Mouse (Mus musculus) limb, embryonic 11.5 days (tissue): ENCODE results near the gene Ppp4r3a. TPM values are rescaled to one million over a fixed set of nuclear protein-coding genes. Genes with fewer than 3 reads are reported as not detected.

Source experiments
- ATAC-seq: fragments of 200-750 bp; cut with Nextera tagmentation; 2 replicates; pipeline ENCODE4 v1.8.0; 2017; ENCODE audit warnings: low read depth; ENCODE audit not compliant: insufficient number of reproducible peaks, low FRiP score, low TSS enrichment
- DNase-seq: peaks from one replicate; pipeline ENCODE4 v3.0.0-alpha.2; 2015; ENCODE audit warnings: low spot score
- H3K27ac ChIP-seq: fragments of 300-500 bp; sonication (generic); replicated peaks from 2 replicates; pipeline ENCODE4 v1.5.1; 2014; ENCODE audit warnings: low read depth, mild to moderate bottlenecking, low read length
- H3K27me3 ChIP-seq: fragments of 300-500 bp; sonication (generic); 2 replicates; pipeline ENCODE4 v1.6.1; 2014; ENCODE audit warnings: mild to moderate bottlenecking, low read length, mixed read lengths; ENCODE audit not compliant: control insufficient read depth, insufficient read depth
- H3K36me3 ChIP-seq: fragments of 300-500 bp; sonication (generic); 2 replicates; pipeline ENCODE4 v1.6.1; 2014; ENCODE audit warnings: mild to moderate bottlenecking, low read length, moderate library complexity, mixed read lengths; ENCODE audit not compliant: control insufficient read depth, insufficient read depth
- H3K4me1 ChIP-seq: fragments of 300-500 bp; sonication (generic); 2 replicates; pipeline ENCODE4 v1.6.1; 2014; ENCODE audit warnings: low read length, mixed read lengths; ENCODE audit not compliant: control insufficient read depth, insufficient read depth
- H3K4me2 ChIP-seq: fragments of 300-500 bp; sonication (generic); 2 replicates; pipeline ENCODE4 v1.6.1; 2014; ENCODE audit warnings: low read depth, mild to moderate bottlenecking, moderate library complexity; ENCODE audit not compliant: severe bottlenecking
- H3K4me3 ChIP-seq: fragments of 300-500 bp; sonication (generic); 2 replicates; pipeline ENCODE4 v1.5.1; 2014; ENCODE audit warnings: low read depth, low read length
- H3K9ac ChIP-seq: fragments of 300-500 bp; sonication (generic); 2 replicates; pipeline ENCODE4 v1.6.1; 2014; ENCODE audit warnings: mild to moderate bottlenecking, low read length
- H3K9me3 ChIP-seq: fragments of 300-500 bp; sonication (generic); 2 replicates; pipeline ENCODE4 v1.6.1; 2016; ENCODE audit warnings: low read length; ENCODE audit not compliant: control insufficient read depth
- WGBS: fragments of 180-500 bp; shearing (Covaris S2); extraction: QIAGEN DNeasy Blood & Tissue Kit; methylation state at CpG from one replicate; pipeline ENCODE4 v1.1.7; 2014; 5-methylcytosine and 5-hydroxymethylcytosine counted together
- polyA plus RNA-seq: library from polyadenylated mRNA; unstranded; fragments of >200 nt; fragmentation: Nextera tagmentation; extraction: Ambion mirVana; gene quantifications from 2 replicates; pipeline ENCODE4 v1.2.1, GENCODE M21; 2014

The Ppp4r3a gene
- polyA plus RNA-seq, 1 experiment from 2014 or later = 60.9 TPM

GRCm38 (mm10) chr12:101026518-101026917, 57.0 kb downstream of the Ppp4r3a start:
- H3K27me3 ChIP-seq = peaks cover 18% of the 10 kb centered on the region
- peaks cover 12% of the 10 kb centered on the region for H3K4me1 ChIP-seq

DNA sequence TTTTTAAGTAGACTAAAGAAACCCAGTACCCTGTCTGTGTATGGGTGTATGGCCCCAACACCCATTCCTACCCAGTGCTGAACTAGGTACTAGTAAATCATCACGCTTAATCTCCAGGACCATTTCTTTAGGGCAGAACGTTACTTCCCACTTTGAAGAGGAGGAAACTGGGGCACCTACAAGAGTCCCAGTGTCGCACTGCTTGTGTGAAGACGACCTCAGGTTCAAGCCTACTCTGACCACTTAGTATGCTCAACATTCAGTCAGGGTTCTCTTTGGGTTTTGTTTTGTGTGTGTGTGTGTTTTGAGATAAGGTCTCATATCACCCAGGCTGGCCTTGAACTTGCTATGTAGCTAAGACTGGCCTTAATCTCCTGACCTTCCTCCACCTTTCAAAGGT, 57.5 kb downstream of the Ppp4r3a start:
- Histone ChIP-seq H3K9me3 (no peaks in the 10 kb centered on the region), H3K27me3 (peaks cover 18% of the 10 kb centered on the region), H3K4me3 (no peak overlapping the region), H3K36me3 (no peaks in the 10 kb centered on the region), H3K9ac (no peak overlapping the region), H3K4me2 (no peak overlapping the region), H3K4me1 (peaks cover 12% of the 10 kb centered on the region), H3K27ac (no peak overlapping the region)
- no peak for ATAC-seq
- DNase-seq = no peak
- 87% methylated on average over 4 of the region's 4 CpGs for WGBS

More at GRCm38 (mm10) chr12:101026518-101026917, 57.0 kb downstream of the Ppp4r3a start:
- Histone ChIP-seq H3K4me3 (no peak overlapping the region), H3K9me3 (no peaks in the 10 kb centered on the region), H3K9ac (no peak overlapping the region), H3K27ac (no peak overlapping the region), H3K36me3 (no peaks in the 10 kb centered on the region), H3K4me2 (peak overlapping the region; percentile 92; the same call in 1 of the 2 replicates)
- DNase-seq = no peak
- ATAC-seq = no peak
- 72% methylated on average over 7 of the region's 7 CpGs for WGBS

- Histone ChIP-seq H3K4me1 (peaks cover 12% of the 10 kb centered on the region), H3K9me3 (no peaks in the 10 kb centered on the region), H3K9ac (no peak overlapping the region), H3K27ac (no peak overlapping the region), H3K4me3 (no peak overlapping the region), H3K4me2 (peak overlapping the region; percentile 7; the same call in 1 of the 2 replicates), H3K27me3 (peaks cover 18% of the 10 kb centered on the region), H3K36me3 (no peaks in the 10 kb centered on the region)
- WGBS = 60% methylated on average over 7 of the region's 7 CpGs
- ATAC-seq = no peak
- DNase-seq = no peak
Observed at GRCm38 (mm10) chr12:101025379-101025778, 58.1 kb downstream of the Ppp4r3a start.

DNA sequence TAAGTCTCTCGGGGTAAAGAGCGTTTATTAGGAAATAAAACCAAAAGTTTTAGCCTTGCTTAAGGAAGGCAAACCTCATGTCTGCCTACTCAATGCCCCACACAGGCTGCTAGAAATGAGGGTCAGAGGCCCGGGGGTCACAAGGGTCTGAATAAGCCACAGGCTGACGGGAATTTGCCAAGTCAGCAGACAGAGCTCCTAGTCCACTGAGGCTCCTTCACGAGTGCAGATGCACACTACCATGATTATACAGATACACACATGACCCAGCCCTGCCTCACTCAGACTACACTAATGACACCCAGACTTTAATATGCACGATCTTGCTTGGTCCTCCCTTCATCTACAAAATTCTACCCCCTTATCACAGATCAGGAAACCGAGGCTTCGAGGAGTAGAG, 58.7 kb downstream of the Ppp4r3a start:
- Histone ChIP-seq H3K9ac (no peak overlapping the region), H3K4me3 (no peak overlapping the region), H3K4me2 (no peak overlapping the region), H3K27ac (no peak overlapping the region), H3K27me3 (peaks cover 18% of the 10 kb centered on the region), H3K9me3 (no peaks in the 10 kb centered on the region), H3K36me3 (no peaks in the 10 kb centered on the region), H3K4me1 (peaks cover 12% of the 10 kb centered on the region)
- ATAC-seq = no peak
- no peak for DNase-seq
- WGBS = 68% methylated on average over 8 of the region's 8 CpGs

GRCm38 (mm10) chr12:101023143-101023542, 60.4 kb downstream of the Ppp4r3a start:
- DNase-seq (no peak), ATAC-seq (no peak)
- H3K27ac ChIP-seq = no peak overlapping the region
- peaks cover 15% of the 10 kb centered on the region for H3K27me3 ChIP-seq
- H3K9me3 ChIP-seq = no peaks in the 10 kb centered on the region
- H3K4me1 ChIP-seq = peaks cover 17% of the 10 kb centered on the region
- WGBS = 87% methylated on average over 11 of the region's 11 CpGs
- no peak overlapping the region for H3K4me3 ChIP-seq
- no peak overlapping the region for H3K4me2 ChIP-seq
- no peaks in the 10 kb centered on the region for H3K36me3 ChIP-seq
- H3K9ac ChIP-seq = no peak overlapping the region

DNA sequence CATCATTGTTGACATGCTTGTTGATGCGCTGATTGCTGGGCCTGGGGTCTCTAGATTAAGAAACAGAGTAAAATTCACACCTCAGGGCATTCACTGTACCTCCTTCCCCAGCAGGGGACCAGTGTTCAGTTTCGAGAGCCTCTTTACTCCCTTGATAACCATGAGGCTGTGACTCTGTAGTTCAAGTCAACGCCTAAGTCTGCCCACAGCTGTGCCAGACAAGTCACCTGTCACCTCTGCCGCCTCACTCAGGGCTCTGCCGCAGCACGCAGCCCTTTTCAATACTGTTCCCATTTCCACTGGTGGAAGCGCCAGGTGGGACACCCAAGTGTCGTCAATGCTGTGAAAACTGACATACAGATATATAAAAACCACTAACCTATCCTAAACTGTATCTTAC, 61.1 kb downstream of the Ppp4r3a start:
- Histone ChIP-seq H3K27ac (no peak overlapping the region), H3K36me3 (no peaks in the 10 kb centered on the region), H3K9me3 (no peaks in the 10 kb centered on the region), H3K4me1 (peaks cover 21% of the 10 kb centered on the region), H3K27me3 (peaks cover 9% of the 10 kb centered on the region), H3K4me2 (no peak overlapping the region), H3K4me3 (no peak overlapping the region), H3K9ac (no peak overlapping the region)
- ATAC-seq (no peak), DNase-seq (no peak)
- WGBS = 93% methylated on average over 8 of the region's 8 CpGs

DNA sequence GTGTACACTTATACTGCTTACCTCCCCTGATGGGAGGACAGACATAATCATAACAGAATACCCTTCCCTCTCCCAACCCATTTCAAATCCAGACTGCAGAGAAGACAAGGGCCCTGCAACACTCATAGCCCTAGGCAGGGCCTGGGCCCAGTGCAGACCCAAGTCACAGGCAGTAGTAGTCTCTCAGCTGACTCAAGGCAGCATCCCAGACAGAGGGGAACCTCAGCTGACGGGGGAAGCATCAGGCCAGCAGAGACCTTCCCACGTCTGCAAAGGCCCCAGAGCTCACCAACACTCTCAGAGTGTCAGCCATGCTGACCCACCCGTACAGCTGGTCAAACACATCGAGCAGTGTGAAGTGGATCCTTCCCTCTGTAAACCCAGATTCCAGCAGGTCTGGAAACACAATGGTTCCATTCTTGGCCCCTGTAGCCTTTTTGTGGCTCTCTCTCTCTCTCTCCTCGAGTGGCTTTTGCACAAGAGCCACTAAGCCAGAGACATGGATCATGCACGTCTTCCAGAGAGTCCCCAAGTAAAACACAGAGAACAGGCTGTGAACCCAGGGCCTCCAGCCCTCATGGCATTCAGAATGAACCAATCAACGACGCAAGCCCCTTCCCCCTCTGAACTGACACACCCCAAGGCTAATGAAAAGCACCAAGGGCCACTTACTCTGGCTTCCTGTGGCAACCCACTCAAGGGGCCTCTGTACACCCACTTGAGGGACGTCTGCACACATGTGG, 61.8 kb downstream of the Ppp4r3a start:
- peaks cover 20% of the 10 kb centered on the region for H3K4me1 ChIP-seq

DNA sequence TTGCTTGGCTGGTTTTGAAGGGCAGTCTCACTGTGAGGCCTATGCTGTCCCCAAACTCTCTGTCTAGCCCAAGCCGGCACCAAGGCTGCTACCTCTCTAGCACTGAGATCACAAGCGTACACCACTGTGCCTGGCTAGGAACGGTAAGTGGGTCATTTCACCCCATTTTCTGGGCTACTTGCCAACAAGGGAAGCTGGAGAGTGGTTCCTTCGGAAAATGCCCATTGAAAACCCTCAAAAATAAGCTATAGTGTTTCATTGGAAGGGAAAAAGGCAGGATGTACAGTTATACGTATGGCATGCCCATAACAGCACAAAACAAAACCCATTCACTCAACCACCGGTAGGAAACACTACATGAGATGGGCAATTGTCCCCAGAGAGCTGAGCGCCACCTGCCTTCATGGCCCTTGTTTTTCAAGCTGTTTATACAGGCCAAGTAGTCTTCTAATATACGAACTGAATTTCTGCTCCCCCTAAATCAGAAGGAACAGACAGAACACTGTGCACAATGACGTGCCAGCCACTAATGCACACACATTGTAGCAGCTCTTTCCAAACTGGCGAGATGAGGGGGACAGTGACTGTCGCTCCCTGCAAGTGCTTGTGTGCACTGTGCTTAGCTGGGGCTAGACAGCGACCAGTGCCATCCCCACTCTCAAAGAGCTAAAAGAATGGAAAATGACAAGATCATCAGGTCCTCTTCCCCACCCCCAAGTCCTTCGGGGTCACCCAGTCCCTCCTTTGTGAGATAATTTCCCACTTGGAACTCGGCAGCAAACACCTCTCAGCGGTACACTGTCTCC, 63.1 kb downstream of the Ppp4r3a start:
- no peaks in the 10 kb centered on the region for H3K27me3 ChIP-seq
- no peak overlapping the region for H3K4me2 ChIP-seq
- DNase-seq (no peak), ATAC-seq (no peak)
- H3K4me1 ChIP-seq = peaks cover 25% of the 10 kb centered on the region
- H3K4me3 ChIP-seq = no peak overlapping the region
- H3K9me3 ChIP-seq = no peaks in the 10 kb centered on the region
- WGBS = 95% methylated on average over 15 of the region's 15 CpGs
- no peak overlapping the region for H3K27ac ChIP-seq
- no peak overlapping the region for H3K9ac ChIP-seq
- no peaks in the 10 kb centered on the region for H3K36me3 ChIP-seq

More for the DNA sequence above, 61.8 kb downstream of the Ppp4r3a start:
- Histone ChIP-seq H3K27ac (no peak overlapping the region), H3K9ac (no peak overlapping the region), H3K36me3 (no peaks in the 10 kb centered on the region), H3K4me2 (no peak overlapping the region), H3K27me3 (peaks cover 6% of the 10 kb centered on the region), H3K4me3 (no peak overlapping the region), H3K9me3 (no peaks in the 10 kb centered on the region)
- ATAC-seq (no peak), DNase-seq (no peak)
- WGBS = 76% methylated on average over 9 of the region's 9 CpGs
